Mouse (Mus musculus): ENCODE results near the gene Wif1.

Gene Wif1

DNA sequence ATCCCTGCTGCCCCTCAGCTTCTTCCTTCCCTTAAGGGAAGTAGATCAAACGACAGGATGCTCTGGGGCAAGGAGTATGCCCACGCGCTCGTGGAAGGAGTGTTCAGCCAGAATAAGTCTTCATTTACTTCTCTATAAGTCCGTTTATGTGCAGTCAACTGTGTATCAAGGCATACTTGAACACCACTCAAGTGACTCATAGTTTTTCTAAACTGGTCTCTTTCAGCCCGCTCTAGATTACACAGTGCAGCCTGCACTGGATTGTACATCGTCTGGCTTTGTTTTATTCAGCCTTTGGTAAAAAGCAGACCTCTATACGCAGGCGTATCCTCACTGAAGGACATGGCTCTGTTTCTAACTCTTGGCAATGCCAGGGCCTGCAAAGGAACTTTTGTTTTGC is 46.7 kb downstream of the Wif1 start:
- no peak for DNase-seq

DNA sequence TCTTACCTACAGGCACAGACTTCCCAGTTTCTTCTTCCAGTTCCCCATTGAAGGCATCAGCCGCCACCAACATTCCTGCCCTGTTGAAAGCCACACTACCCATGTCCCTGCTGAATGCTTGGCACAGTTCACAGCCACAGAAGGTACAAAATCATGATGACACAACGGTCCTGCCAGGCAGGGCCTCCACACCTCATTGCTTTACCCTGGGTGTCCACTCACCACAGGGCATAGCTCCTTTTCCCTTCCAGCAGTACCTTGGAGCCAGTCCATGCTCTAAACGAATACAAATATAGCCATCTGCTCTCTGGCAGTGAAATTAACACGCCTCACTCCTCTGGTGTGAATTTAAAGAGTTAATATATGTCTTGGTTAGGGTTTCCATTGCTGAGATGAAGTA is 49.1 kb downstream of the Wif1 start:
- DNase-seq: no peak

DNA sequence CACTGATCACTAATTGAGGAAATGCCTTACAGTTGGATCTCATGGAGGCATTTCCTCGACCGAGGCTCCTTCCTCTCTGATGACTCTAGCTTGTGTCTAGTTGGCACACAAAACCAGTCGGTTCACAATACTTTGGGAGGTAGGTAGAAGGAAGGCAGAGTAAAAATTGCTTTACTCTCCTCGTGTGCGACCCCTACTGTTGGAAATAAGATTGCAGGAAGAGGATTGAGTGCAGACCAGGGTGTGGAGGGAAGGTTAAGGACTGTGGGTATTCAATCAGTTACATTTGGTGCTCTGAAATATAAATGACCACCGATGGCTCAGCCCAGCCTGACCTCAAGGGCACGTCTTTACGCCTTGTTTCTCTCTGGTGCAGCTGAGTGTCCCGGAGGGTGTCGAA is 49.8 kb downstream of the Wif1 start:
- DNase-seq: no peak

DNA sequence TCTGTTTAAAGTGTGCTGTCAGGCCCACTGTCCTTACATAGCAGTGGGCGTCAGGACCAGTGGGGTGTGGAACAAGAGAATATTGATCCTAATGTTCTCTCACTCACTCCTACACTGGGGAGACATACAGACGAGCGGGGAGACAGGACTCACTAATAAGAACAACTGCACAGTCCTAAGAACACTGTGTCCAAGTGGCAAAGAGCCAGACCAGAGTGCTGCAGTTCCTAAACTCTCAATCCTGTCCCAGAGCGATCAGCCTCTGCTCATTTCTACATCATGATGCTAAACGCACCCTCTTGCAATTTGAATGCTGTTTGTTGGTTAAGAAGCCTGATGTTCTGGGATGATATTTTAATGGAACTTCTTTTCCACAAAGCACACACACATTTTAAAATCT is 54.9 kb downstream of the Wif1 start:
- no peak for DNase-seq

DNA sequence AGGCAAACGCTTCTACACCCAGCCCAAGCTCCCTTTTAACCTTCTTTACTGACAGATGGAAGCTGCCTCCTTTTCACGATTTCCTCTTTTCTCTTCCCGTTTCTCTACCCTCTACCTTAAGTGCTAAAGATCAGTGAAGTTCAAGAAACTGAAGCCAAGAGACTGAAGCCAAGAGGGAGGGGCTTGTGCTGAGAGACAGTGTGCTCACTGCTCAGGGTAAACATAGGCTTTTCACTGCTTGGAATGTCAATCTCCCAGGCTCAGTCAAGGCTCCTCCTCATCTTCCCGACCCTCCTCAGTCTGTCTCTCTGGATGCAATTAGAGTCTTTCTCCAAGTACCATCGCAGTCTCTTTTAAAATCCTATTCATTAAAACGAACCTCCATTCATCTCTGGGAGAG is 55.6 kb downstream of the Wif1 start:
- DNase-seq: no peak

DNA sequence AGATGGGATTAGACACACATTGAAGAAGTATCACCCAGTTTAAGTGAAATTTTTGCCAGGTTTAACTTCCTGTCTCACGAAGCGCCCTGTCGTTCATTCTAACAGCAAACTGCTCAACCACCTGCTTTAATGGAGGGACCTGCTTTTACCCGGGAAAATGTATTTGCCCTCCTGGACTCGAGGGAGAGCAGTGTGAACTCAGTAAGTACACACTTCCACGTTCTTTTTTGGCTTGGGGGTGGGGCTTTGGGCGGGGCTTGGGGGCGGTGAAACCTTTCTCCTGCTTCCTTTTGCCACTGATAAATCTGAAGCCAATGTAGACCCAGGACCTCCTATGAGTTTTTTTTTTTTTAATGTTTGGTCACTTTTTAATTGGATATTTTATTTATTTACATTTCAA is 56.2 kb downstream of the Wif1 start:
- DNase-seq: no peak

DNA sequence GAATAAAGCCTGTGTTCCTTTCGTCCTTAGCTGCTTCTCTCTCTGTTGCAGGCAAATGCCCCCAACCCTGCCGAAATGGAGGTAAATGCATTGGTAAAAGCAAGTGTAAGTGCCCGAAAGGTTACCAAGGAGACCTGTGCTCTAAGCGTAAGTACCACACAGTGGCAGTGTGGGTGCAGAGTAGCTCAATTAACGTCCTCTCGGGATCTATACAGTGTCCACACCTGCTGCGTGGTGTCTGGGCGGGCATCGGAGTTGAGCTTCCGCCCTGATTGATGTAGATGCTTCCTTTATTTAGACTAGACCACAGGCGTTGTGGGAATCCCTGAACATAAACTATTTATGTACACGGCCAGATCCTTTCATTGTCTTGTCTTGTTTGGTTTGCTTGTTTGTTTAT is 62.2 kb downstream of the Wif1 start:
- DNase-seq: no peak

DNA sequence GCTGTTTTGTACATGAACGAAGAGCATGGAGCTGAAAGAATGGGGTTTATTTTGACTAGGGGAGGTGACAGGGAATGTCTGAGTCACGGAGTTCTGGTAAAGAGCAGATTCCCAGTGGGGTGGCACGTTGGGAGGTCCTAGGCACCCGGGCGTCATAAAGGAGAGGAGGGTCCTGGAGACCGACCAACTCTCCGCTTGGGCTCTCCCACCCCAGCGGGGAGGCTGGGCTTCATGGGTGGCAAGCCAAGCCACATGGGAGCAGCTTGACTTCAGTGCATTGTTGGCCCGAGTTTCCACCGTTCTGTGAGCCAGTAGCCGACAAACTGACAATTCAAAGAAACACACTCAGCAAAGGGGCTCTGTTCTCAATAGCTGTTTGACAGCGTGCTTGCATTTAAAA is 64.5 kb downstream of the Wif1 start:
- DNase-seq: no peak

DNA sequence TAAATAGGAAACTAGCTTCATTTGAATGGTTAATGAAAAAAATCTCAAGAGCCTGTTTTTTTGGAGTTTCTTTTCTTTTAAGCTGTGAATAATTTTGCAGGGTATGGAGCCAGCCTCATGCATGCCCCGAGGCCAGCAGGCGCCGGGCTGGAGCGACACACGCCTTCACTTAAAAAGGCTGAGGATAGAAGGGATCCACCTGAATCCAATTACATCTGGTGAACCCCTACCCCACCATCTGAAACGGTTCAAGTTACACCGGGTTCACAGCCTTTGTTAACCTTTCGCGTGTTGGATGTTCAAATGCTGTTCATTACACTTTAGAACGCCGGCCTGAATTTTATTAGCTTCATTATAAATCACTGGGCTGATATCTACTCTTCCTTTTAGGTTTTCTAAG is 65.9 kb downstream of the Wif1 start:
- DNase-seq: no peak

DNA sequence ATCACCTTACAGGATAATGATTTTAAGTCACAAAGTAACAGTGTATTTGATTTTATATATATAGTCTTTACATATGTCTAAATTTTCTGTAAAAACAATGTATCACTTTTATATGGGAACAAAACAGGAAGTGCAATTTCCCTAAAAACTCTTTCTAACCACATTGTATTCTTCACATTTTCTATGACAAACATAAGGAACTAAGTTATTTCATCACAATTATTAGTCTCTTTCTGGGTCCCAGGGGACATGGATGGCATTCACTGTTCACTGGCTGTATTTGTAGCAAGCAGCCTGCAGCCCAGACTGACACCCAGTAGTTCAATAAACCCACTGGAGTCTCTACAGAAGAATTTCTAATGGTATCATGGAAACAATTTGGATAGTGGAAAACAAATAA is 82.4 kb downstream of the Wif1 start:
- DNase-seq: no peak

DNA sequence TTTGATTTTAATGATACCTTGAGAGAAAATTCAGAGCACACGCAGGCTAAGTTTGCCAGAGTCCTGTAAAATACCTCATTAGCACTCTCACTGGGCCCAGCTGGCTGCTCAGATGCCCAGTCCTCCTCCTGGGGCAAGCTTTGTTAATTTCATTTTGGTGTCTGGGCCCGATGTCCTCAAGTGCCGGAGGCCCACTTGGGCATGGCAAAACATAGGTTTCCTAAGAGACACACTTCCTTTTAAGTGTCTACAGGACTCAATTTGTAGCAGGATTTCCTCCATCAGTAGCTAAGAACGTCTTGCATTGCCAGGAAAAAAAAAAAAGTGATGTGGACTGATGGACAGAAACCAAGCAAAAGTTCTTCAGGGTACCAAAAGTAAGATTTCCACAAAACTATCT is 82.9 kb downstream of the Wif1 start:
- DNase-seq: no peak

DNA sequence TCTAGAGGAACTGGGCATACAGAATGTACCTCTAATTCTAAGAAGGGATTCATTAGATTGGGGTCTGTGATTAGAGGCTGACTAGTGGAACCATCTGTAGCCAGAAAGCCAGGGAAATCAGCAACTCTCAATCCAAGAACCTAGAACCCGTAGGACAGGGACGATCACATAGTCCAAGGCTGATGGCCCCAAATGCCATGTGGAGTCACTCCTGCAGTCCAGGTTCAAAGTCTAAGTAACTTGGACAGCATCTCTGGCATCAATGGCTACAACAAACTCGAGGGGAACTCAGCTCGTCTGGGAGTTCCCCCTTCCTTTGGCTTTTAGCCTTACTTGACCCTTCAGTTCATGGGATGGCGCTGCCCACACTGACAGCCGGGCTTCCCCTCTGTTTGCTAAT is 87.0 kb downstream of the Wif1 start:
- DNase-seq: no peak

DNA sequence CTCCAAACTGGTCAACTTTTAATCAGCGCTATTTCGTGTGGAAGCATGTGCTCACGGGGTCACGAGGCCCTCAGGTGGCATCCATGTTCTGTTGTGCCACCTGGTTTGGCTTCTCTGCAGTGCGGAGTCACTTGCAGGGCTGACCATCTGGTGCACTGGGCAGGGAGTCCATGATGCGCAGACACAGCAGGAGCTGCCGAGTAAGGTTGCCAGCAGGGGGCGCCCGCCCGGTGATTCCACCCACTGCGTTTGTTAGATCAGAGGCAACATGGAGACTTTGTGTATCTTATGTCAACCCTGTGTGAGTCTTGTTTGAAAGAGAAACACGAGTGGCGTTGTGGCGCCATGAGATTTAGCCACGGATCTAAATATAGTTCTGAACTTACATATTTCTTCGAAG is 90.7 kb downstream of the Wif1 start:
- DNase-seq: peak; percentile 21

DNA sequence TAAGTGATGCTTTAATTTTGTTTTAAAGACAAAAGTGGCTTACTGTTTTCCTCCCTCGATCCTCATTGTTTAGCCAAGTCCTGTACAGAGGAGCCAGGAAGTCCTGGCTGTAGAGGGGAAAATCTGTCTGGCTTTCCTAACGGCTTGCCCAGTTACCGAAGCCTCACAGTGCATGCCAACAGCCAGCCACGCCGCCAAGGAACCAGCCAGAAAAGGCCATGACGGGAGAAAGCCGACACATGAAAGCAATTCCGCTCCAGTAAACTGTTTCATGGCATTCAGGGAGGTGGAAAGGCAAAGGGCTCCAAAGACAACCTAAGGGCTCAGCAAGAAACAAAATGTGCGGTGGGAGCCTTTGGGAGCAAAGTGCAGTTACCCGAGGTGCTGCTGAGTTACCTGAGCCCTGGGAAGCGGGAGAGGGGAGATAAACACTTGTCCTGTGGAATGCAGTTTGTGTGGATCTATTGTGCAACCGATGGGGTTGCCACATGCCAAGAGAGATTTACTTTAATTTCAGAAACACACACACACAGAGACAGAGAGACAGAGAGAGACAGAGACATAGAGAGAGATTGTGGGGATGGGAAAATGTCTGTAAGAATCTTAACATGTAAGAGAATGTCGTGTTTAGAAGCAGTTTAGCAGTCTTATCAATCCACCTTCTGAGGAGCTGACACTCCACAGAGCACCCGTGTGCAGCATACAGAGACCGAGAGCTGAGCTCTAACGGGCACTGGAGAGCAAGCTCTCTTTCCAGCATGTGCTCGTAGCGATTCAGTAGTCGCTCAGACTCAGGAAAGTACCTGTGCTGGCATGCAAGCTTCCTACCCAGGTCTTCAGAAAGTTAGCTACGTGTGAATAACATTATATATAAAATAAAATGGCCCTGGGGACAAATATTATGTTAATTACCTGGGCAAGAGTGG is 95.5 kb downstream of the Wif1 start:
- no peak for DNase-seq
